8 mouse cellular contexts compared by ENCODE assay signal in genomic region chr19:43986069-43986794, GRCm38 (mm10). TPM values are rescaled to one million over a fixed set of nuclear protein-coding genes. Genes with fewer than 3 reads are reported as not detected.
DNase-seq lines count a peak whose midpoint lies in the region; ATAC-seq and TF ChIP-seq lines count a peak whose summit lies in the region.

TSS of gene Cpn1 (minus strand) at chr19:43986556.

- peak within 1 kb of the TSS; percentile 31; the same call in 1 of the 2 replicates for H3K4me2 ChIP-seq in heart, embryonic 16.5 days (ENCODE audit: low read depth, low read length)
- peak within 1 kb of the TSS; percentile 70 for H3K4me2 ChIP-seq in intestine, postnatal 0 days (replicated peaks; ENCODE audit: low read depth)
- peak within 1 kb of the TSS; percentile 44 for H3K4me2 ChIP-seq in stomach, embryonic 15.5 days

- 0 out of 2 replicates have a peak within 1 kb of the TSS, but pooled peaks have one; percentile 9 for H3K4me3 ChIP-seq in heart, embryonic 16.5 days (ENCODE audit: low read length)
- peak within 1 kb of the TSS; percentile 32 for H3K4me3 ChIP-seq in intestine, postnatal 0 days (ENCODE audit: low read depth, low read length)
- H3K4me3 ChIP-seq in lung, adult 2 months (replicated peaks; ENCODE audit: extremely low read depth, low read depth, low read length): no peak within 1 kb of the TSS
- H3K4me3 ChIP-seq in stomach, embryonic 15.5 days (replicated peaks): peak within 1 kb of the TSS; percentile 33

- H3K36me3 ChIP-seq in heart, embryonic 16.5 days (ENCODE audit: control insufficient read depth, insufficient read depth): no peaks in the 10 kb centered on the region
- H3K36me3 ChIP-seq in intestine, postnatal 0 days (ENCODE audit: control insufficient read depth, insufficient read depth): no peaks in the 10 kb centered on the region
- no peaks in the 10 kb centered on the region for H3K36me3 ChIP-seq in stomach, embryonic 15.5 days

- no peak within 1 kb of the TSS for H3K27ac ChIP-seq in heart, embryonic 16.5 days (ENCODE audit: low read length)
- H3K27ac ChIP-seq in intestine, postnatal 0 days (ENCODE audit: low read depth, low read length): no peak within 1 kb of the TSS
- H3K27ac ChIP-seq in stomach, embryonic 15.5 days: peak within 1 kb of the TSS; percentile 55; the same call in 1 of the 2 replicates

- no peaks in the 10 kb centered on the region for H3K4me1 ChIP-seq in heart, embryonic 16.5 days (ENCODE audit: control insufficient read depth, insufficient read depth, low read length)
- H3K4me1 ChIP-seq in intestine, postnatal 0 days (replicated peaks; ENCODE audit: control insufficient read depth, insufficient read depth, low read length): no peaks in the 10 kb centered on the region
- H3K4me1 ChIP-seq in lung, adult 2 months (ENCODE audit: control insufficient read depth, insufficient read depth, low read length): no peaks in the 10 kb centered on the region
- H3K4me1 ChIP-seq in stomach, embryonic 15.5 days: no peaks in the 10 kb centered on the region

- no peak for TF ChIP-seq POLR2A in lung, adult 2 months (IDR thresholded peaks at IDR 0.05; ENCODE audit: borderline replicate concordance, extremely low read depth, low read depth, low read length)

- H3K9ac ChIP-seq in heart, embryonic 16.5 days (ENCODE audit: low read length): no peak within 1 kb of the TSS
- no peak within 1 kb of the TSS for H3K9ac ChIP-seq in intestine, postnatal 0 days (ENCODE audit: low read depth, low read length)
- H3K9ac ChIP-seq in stomach, embryonic 15.5 days: no peak within 1 kb of the TSS

- no peak; the same call in 1 of the 2 replicates for ATAC-seq in heart, embryonic 16.5 days (replicated peaks; ENCODE audit: extremely low read depth, insufficient read depth, low FRiP score)
- peak; percentile 78 for ATAC-seq in intestine, postnatal 0 days
- peak; percentile 77 for ATAC-seq in stomach, embryonic 15.5 days (ENCODE audit: insufficient read depth, low FRiP score, low read depth)
- no peak for ATAC-seq in CD4-positive, CD25-positive, alpha-beta regulatory T cell, adult 4 months

- peaks cover 4% of the 10 kb centered on the region; the same call in 1 of the 2 replicates for H3K27me3 ChIP-seq in heart, embryonic 16.5 days (ENCODE audit: control insufficient read depth, insufficient read depth, low read length)
- no peaks in the 10 kb centered on the region for H3K27me3 ChIP-seq in intestine, postnatal 0 days (replicated peaks; ENCODE audit: control insufficient read depth, insufficient read depth, low read length)
- no peaks in the 10 kb centered on the region for H3K27me3 ChIP-seq in stomach, embryonic 15.5 days (replicated peaks)

- intact Hi-C loops in heart, postnatal 14 days (cut with DNase I): no loop called here

- TF ChIP-seq CTCF in intestine, postnatal 0 days (IDR thresholded peaks at IDR 0.05; ENCODE audit: low read depth): peak; percentile 54
- no peak for TF ChIP-seq CTCF in lung, adult 2 months (IDR thresholded peaks at IDR 0.05; ENCODE audit: insufficient read depth, low read length)

- 25% methylated on average over 30 of the region's 30 CpGs for WGBS in heart, embryonic 16.5 days
- 13% methylated on average over 30 of the region's 30 CpGs for WGBS in intestine, postnatal 0 days
- 27% methylated on average over 30 of the region's 30 CpGs for WGBS in lung, adult 2 months
- 22% methylated on average over 30 of the region's 30 CpGs for WGBS in stomach, embryonic 15.5 days

- H3K9me3 ChIP-seq in heart, embryonic 16.5 days (replicated peaks; ENCODE audit: control insufficient read depth, low read length): no peaks in the 10 kb centered on the region
- H3K9me3 ChIP-seq in intestine, postnatal 0 days (ENCODE audit: control insufficient read depth): no peaks in the 10 kb centered on the region
- no peaks in the 10 kb centered on the region for H3K9me3 ChIP-seq in stomach, embryonic 15.5 days

- DNase-seq in heart, postnatal 14 days: no peak
- DNase-seq in lung, adult 2 months: peak; percentile 39
- no peak for DNase-seq in cerebellum, adult 18-20 months
- no peak for DNase-seq in frontal cortex, postnatal 14 days (ENCODE audit: low spot score in 2 of 2)

RNA-seq across cellular contexts. Expression of gene Cpn1, which starts in this region (rescaled TPM):
- polyA plus RNA-seq in heart, embryonic 16.5 days (2015; fragmentation: Nextera tagmentation; extraction: Ambion mirVana): 0.45 and 0.57 TPM in 2 replicates
- total RNA-seq in heart, postnatal 14 days (2021): under 1 TPM in 1 of 2 experiments, not detected in 1; 0.12 TPM
- polyA plus RNA-seq in intestine, postnatal 0 days (2015; fragmentation: Nextera tagmentation; extraction: Ambion mirVana): 14.3 and 18.7 TPM in 2 replicates
- polyA plus RNA-seq in lung, adult 2 months (2012; rRNA removed): 4.3 and 5.0 TPM in 2 replicates
- polyA plus RNA-seq in stomach, embryonic 15.5 days (2015; fragmentation: Nextera tagmentation; extraction: Ambion mirVana): 52.6 and 56.8 TPM in 2 replicates
- not detected for polyA plus RNA-seq in CD4-positive, CD25-positive, alpha-beta regulatory T cell, adult 4 months (2017; shearing (Covaris generic))

Comparison
In these comparisons a context has a peak if more than half of its experiments do, and no peak if none do; other contexts are left out.
1. ATAC-seq: peak in intestine, postnatal 0 days (single experiment) and stomach, embryonic 15.5 days (single experiment); none in heart, embryonic 16.5 days (single experiment) and CD4-positive, CD25-positive, alpha-beta regulatory T cell, adult 4 months (single experiment).
2. Peak in every context shown above with its lines, with median percentiles within 50 percentile points of each other: H3K4me2 ChIP-seq.